Mouse (Mus musculus) megakaryocyte, embryonic 14.5 days (primary cell): ENCODE results near the gene Ntn4. TPM values are rescaled to one million over a fixed set of nuclear protein-coding genes. Genes with fewer than 3 reads are reported as not detected.

Experiments used
- H3K27me3 ChIP-seq: replicated peaks from 2 replicates; pipeline ENCODE3; 2012; ENCODE audit warnings: inconsistent platforms
- H3K36me3 ChIP-seq: replicated peaks from 2 replicates; pipeline ENCODE3; 2012; ENCODE audit warnings: low read length, inconsistent platforms, mixed read lengths
- H3K4me1 ChIP-seq: 2 replicates; pipeline ENCODE4 v1.6.1; 2012; ENCODE audit warnings: inconsistent platforms
- H3K4me3 ChIP-seq: replicated peaks from 2 replicates; pipeline ENCODE3; 2012; ENCODE audit warnings: moderate library complexity, mild to moderate bottlenecking, inconsistent platforms
- H3K9me3 ChIP-seq: 2 replicates; pipeline ENCODE4 v1.6.1; 2012; ENCODE audit warnings: inconsistent platforms
- FLI1 ChIP-seq: IDR thresholded peaks from 2 replicates; pipeline ENCODE4 v1.6.1; 2012; ENCODE audit warnings: low read length, inconsistent platforms, mixed read lengths
- GATA1 ChIP-seq: IDR thresholded peaks from 3 replicates; pipeline ENCODE4 v1.6.1; 2012; ENCODE audit warnings: mixed read lengths, low read length, inconsistent platforms, borderline replicate concordance
- polyA plus RNA-seq: library from polyadenylated mRNA; stranded (reverse); fragments of >175 nt; gene quantifications from 2 replicates; pipeline ENCODE4 v1.2.3, GENCODE M21; 2012; ENCODE audit warnings: low replicate concordance; ENCODE audit not compliant: insufficient read depth

Ntn4 gene
- polyA plus RNA-seq, 1 experiment: 0.22 TPM

- no peak for TF ChIP-seq GATA1
- no peak for TF ChIP-seq FLI1
- Histone ChIP-seq H3K36me3 (no peaks in the 10 kb centered on the region), H3K4me1 (no peaks in the 10 kb centered on the region), H3K27me3 (no peaks in the 10 kb centered on the region), H3K9me3 (peaks cover 31% of the 10 kb centered on the region), H3K4me3 (no peak overlapping the region)
These were observed 29.0 kb upstream of the Ntn4 start for GRCm38 (mm10) chr10:93611419-93612007.

GRCm38 (mm10) chr10:93614850-93615249, 25.6 kb upstream of the Ntn4 start:
- Histone ChIP-seq H3K36me3 (no peaks in the 10 kb centered on the region), H3K4me1 (no peaks in the 10 kb centered on the region), H3K27me3 (no peaks in the 10 kb centered on the region), H3K9me3 (peaks cover 23% of the 10 kb centered on the region), H3K4me3 (no peak overlapping the region)
- TF ChIP-seq FLI1 (no peak), GATA1 (no peak)

- H3K36me3 ChIP-seq: no peaks in the 10 kb centered on the region
- TF ChIP-seq GATA1: no peak
- no peak for TF ChIP-seq FLI1
- peaks cover 16% of the 10 kb centered on the region for H3K9me3 ChIP-seq
- H3K4me1 ChIP-seq: no peaks in the 10 kb centered on the region
- H3K4me3 ChIP-seq: no peak overlapping the region
- peaks cover 9% of the 10 kb centered on the region for H3K27me3 ChIP-seq
These were observed 19.9 kb upstream of the Ntn4 start for GRCm38 (mm10) chr10:93620438-93621179.

- Histone ChIP-seq H3K9me3 (no peaks in the 10 kb centered on the region), H3K4me1 (no peaks in the 10 kb centered on the region), H3K36me3 (no peaks in the 10 kb centered on the region), H3K27me3 (peaks cover 9% of the 10 kb centered on the region), H3K4me3 (no peak overlapping the region)
- no peak for TF ChIP-seq FLI1
- no peak for TF ChIP-seq GATA1
These were observed 16.8 kb upstream of the Ntn4 start for GRCm38 (mm10) chr10:93623725-93624124.

GRCm38 (mm10) chr10:93624151-93624550, 16.3 kb upstream of the Ntn4 start:
- TF ChIP-seq GATA1: no peak
- TF ChIP-seq FLI1: no peak
- Histone ChIP-seq H3K4me1 (no peaks in the 10 kb centered on the region), H3K4me3 (no peak overlapping the region), H3K36me3 (no peaks in the 10 kb centered on the region), H3K9me3 (no peaks in the 10 kb centered on the region), H3K27me3 (peaks cover 9% of the 10 kb centered on the region)

GRCm38 (mm10) chr10:93630310-93630709, 10.2 kb upstream of the Ntn4 start:
- H3K4me3 ChIP-seq: no peak overlapping the region
- H3K27me3 ChIP-seq: peaks cover 15% of the 10 kb centered on the region
- TF ChIP-seq GATA1 (no peak), FLI1 (no peak)
- H3K36me3 ChIP-seq: no peaks in the 10 kb centered on the region
- H3K9me3 ChIP-seq: peaks cover 9% of the 10 kb centered on the region
- H3K4me1 ChIP-seq: no peaks in the 10 kb centered on the region

GRCm38 (mm10) chr10:93632086-93632485, 8.4 kb upstream of the Ntn4 start:
- no peak for TF ChIP-seq FLI1
- TF ChIP-seq GATA1: no peak
- no peak overlapping the region for H3K4me3 ChIP-seq

GRCm38 (mm10) chr10:93633563-93633962, 6.9 kb upstream of the Ntn4 start:
- Histone ChIP-seq H3K4me3 (no peak overlapping the region), H3K36me3 (no peaks in the 10 kb centered on the region), H3K4me1 (no peaks in the 10 kb centered on the region), H3K9me3 (peaks cover 9% of the 10 kb centered on the region), H3K27me3 (peaks cover 33% of the 10 kb centered on the region)
- TF ChIP-seq GATA1: no peak

More at GRCm38 (mm10) chr10:93632086-93632485, 8.4 kb upstream of the Ntn4 start:
- no peaks in the 10 kb centered on the region for H3K4me1 ChIP-seq
- H3K36me3 ChIP-seq: no peaks in the 10 kb centered on the region
- peaks cover 9% of the 10 kb centered on the region for H3K9me3 ChIP-seq
- H3K27me3 ChIP-seq: peaks cover 26% of the 10 kb centered on the region

- no peaks in the 10 kb centered on the region for H3K36me3 ChIP-seq
- H3K27me3 ChIP-seq: peaks cover 36% of the 10 kb centered on the region
- no peaks in the 10 kb centered on the region for H3K4me1 ChIP-seq
- no peak for TF ChIP-seq GATA1
- TF ChIP-seq FLI1: no peak
- H3K9me3 ChIP-seq: peaks cover 9% of the 10 kb centered on the region
- no peak overlapping the region for H3K4me3 ChIP-seq
These were observed 6.5 kb upstream of the Ntn4 start for GRCm38 (mm10) chr10:93633971-93634370.

- H3K4me1 ChIP-seq: peaks cover 9% of the 10 kb centered on the region
- no peaks in the 10 kb centered on the region for H3K36me3 ChIP-seq
These were observed 4.5 kb upstream of the Ntn4 start for GRCm38 (mm10) chr10:93635941-93636340.

More at GRCm38 (mm10) chr10:93635941-93636340, 4.5 kb upstream of the Ntn4 start:
- Histone ChIP-seq H3K9me3 (peaks cover under 1% of the 10 kb centered on the region; the same call in 1 of the 2 replicates), H3K27me3 (peaks cover 52% of the 10 kb centered on the region), H3K4me3 (no peak overlapping the region)
- TF ChIP-seq FLI1 (no peak), GATA1 (no peak)
